Mouse (Mus musculus): ENCODE results near the gene St3gal3.

The St3gal3 gene

DNA sequence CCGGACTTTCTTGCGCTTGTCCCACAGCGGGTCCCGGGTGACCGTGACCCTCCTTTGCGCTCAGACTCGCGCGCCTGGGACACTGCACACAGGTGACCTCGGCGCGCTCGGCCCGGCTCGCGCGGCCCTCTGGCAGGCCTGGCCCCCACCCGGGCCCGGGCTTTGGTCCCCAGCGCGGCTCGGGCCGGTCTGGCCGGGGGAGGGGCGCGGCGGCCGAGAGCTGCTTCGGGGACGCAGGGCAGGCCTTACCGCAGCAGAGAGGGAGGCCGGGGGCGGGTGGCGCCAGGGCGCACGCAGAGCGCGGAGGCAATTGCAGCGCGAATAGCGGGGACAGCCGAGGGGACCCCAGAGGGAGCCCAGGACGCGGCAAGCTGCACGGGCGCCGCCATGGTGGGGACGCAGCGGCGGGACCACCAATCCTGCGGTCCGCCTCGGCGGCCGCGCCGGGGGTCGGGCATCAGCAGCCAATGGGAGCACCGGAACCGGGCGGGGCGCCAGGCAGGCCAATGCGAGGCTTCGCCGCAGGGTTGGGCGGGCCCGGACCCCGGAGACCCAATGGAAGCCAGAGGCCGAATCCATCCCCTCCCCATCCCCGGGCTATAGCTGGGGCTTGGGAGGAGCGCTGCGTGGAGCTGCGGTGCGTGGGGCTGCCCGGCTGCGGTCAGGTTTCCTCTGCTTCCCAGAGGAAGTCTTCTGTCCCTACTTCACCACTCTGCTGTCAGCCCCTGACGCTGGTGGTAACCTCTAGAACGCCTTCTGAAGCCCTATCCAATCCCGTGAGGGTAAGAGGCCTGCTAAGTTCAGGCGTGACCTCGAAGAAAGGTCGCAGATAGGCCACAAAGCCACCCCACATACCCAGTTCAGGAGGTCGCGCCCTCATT is at the start of gene St3gal3:
St3gal3 (minus strand) TSS at position 430 of the 881 bp plus-strand sequence.
- peak; percentile 98 to 99 for DNase-seq

DNA sequence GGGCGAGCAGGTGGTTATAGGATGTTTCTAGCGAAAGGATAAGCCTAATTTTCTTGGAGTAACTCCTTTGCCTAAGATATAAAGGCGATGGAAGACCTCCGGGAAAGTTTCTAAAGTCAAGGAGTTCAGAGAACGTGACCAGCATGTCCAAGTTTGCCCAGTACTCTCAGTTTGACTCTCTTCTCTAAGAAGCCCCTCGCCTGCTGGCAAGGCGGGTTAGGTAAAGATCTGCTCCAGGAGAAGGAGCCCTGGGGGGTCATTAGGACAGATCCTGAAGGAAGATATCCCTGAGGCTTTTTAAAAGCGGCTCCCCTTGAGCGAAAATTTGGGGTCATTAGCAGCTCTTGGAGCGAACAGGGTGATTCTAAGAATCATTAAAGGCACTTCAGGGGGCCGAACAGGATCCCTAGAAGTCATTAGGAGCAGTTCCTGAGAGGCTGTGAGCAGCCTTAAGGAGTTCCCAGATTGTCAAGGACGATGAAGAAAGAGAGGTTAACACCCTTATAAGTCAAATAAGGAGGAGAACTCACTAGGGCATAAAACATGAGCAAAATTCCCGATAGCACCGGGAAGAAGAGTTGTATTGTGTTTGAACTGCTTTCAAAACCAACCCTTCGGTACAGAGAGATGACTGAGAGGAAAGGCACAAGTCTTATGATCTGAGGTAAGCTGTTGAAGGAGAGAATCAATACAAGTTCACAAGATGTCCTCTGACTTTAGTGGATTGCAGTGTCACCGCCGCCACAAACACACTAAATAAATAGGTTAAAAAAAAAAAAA is 45.8 kb upstream of the St3gal3 start:
- no peak for DNase-seq

DNA sequence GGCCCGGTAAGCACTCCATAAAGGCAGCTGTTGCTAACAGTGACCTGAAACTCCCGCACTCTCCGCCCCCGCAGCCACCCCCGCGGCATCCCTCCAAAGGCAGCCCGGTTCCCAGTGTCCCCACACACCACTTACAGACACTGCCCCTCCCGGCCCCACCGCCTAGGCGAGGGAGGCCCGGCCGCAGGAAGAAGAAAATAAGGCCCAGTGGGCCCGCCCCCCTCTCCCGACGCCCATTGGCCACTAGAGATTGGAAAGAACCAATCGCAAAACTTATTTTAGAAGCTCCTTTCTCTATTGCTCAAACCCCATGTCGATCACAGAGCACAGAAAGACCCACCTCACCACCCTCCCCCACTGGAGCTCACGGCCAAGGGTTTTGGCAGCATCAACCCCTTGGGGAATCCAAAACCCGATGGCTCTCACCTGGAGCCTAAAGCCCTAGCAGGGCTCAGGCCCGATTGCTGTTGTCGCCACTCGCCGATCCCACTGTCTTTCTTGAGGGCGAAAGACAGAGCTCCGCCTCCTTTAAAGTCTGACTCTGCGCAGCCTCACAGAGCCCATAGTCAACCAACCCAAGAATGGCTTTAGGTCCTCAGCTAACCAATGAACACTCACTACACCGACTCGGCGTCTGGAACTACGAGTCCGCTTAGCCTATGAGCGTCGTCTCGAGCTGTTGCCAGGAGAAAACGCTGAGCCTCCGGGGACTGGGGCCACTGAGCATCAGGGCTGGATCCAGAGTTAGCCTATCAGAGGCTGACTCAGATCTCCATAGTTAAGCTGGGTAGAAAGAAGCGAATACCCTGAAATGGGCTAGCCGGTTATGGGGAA is 45.0 kb upstream of the St3gal3 start, which contains the start of gene Kdm4a:
Kdm4a (minus strand) TSS at position 577 of the 834 bp plus-strand sequence.
- peak; percentile 94 to 99 for DNase-seq

DNA sequence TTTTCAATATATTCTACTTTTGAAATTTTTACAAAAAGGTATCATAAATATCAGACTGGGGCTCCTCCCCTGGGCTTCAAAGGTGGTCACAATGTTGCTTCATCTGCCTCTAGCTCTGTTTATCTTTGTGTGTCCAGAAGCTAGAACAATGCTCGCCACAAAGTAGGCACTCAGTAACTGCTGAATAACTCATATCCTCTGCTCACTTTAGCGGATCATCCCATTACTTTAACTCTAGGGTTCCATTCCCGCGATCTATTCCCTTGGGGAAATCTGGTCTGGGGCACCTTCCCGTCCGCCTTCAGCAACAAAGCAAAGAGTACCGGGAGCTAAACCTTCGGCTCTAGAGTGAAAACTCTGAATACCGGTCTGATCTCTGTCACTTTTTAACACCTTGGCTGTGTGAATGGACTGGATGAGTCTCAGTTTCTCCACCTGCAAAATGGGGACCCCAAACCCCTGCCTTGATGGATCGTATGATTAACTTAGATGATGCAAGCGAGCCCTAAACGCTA is 44.3 kb upstream of the St3gal3 start:
- no peak for DNase-seq

DNA sequence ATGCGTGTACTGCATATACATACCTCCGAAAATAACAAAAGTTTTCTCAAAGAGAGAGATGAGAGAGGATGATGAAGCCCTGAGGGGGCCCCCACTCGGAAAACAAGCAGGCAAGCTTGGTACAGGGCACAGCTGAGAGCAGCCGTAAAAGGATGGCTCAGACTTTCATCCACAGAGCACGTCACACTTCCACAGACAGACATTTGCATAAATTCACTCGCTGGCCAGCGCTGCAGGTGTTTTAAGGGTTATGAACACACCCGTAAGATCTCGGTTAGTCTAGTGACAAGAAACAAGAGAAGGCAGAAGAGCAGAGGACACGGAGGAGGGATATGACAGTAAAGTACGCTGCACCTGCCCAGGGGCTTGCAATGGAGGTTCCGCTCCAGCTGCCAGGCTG is 37.7 kb upstream of the St3gal3 start:
- DNase-seq = no peak

DNA sequence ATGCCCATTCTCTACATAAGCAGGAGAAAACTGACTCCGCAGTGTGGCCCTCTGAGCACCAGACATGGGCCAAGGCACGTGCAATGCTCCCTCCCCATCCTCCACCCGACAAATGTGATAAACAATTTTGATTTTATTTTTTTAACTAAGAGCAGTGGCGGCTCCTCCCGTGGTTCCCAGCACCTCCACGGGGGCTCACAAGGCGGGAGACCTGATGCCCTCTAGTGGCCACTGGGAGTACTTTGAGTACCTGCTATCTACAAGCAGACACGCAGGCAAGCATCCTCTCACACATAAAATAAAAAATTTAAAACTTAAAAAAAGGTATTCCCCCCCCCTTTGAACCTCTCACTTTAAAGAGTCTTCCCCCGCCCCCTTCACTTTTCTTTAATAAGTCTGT is 36.3 kb upstream of the St3gal3 start:
- peak in 1 of 2 experiments; percentile 30 for DNase-seq

DNA sequence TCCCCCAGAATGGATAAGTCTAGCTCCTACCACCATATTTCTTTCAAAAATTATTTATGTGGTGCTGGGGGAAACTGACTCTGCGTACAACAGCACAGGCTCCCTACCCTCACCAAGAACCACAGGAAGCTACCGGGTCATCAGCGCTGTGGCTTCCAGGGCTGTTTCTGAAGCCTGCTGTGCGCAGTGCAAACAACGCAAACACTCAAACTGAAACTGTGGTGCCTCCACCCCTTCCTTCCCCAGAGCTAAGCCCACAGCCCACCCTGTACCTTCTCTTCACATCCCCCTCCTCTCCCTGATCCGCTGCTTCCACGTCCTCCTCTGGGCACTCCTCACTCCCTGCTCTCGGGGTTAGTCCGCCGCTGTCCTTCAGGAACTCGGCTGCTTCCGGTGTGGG is 27.4 kb upstream of the St3gal3 start:
- DNase-seq = no peak

DNA sequence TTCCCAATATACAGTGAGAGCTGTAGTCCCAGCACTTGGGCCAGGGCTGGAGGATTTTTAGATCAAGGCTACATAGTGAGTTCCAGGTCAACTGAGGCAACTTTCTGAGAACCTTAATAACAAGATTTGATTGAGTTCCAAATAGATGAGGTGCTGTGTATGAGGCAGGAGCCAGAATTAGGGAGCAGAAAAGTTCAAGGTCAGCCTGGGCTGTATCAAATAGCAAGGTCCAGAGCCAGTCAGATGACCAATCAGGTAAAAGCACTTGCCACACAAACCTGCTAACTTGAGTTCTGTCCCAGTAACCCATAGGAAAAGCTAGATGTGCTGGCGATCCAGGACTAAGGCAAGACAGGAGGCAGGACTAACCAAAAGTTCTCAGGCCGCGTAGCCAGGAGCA is 23.0 kb upstream of the St3gal3 start:
- DNase-seq = no peak

DNA sequence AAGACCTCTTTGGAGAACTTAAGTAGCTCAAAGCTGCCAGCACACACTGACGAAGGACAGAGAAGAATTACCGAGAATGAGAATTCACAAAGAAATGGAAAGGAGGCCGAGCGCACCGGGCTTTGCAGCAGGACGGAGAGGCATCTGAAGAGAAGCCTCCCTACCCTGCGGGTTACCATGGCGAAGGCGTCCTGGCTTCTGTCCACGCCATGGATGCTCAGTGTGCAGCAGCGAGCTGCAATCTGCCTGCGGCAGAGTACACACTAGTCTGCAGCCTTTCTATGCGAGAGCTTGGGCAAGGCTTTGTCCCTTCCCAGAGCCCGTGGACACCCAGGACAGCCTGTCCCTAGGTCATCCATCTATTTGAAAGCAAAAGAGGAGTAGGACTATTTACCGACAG is 21.8 kb upstream of the St3gal3 start:
- no peak for DNase-seq

DNA sequence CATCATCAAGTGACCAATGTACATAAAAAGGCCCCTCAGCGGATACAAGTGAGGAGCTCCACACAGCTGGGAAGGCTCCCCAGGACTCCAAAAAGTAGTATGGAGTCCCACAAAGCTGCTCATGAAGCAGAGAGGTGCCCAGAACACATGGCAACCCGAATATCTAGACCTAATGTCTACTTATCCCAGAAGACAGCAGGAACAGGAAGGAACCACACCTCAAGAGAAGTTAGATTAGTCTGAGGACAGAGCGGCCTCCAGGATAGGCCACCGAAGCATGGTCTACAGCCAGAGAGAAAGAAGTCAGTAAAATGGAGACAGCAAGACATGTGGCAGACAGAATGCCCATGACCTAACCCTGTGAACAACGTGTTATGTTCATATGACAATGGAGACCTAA is 20.2 kb upstream of the St3gal3 start:
- no peak for DNase-seq

DNA sequence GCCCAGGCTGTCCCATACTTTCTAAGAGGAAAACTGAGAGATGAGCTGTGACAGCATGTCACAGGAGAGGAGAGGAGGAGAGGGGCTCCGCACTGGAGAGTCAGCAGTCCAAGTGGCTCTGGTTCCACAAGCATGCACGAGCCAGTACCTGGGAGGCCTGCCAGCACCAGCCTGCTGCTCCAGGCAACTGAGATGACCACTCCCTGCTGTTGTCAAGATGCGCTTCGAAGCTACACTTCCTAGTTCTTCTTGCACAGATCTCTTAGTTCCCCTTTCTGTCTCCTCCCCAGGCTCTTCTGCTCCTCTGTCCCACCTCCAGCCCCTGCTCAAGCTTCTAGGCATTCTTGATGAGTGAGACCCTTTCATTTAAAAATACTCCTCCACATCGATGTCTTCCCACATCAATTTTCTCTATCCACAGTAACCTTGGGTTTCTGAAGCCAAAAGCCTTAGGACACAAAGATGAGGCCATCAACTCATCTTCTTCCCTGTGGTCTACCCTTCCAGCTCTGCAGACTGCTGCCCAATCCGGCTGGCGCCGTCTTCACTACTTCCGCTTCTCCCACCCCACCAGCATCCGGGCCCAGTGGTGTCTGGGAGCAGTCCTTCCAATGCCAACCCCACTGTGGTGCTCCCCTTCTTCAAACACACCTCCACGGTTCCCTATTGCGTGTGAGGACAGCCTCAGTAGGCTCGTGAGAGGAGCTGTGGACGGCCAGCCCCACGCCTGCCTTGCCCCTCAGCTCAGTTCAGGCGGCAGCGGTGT is 17.5 kb upstream of the St3gal3 start:
- no peak for DNase-seq

DNA sequence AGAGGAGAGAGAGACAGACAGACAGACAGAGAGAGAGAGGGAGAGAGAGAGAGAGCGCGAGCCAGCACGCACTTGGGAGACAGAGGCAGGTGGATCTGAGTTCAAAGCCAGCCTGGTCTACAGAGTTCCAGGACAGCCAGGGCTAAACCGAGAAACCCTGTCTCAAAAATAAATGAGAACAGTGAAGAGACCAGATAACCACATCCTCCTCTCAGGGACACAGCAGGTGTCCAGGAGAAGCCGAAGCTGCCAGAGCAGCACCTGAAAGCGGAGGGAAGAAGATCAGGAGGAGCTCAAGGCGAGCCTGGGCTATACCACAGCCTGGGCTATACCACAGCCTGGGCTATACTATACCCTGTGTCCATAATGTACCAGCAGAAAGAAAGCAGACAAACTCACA is 16.1 kb upstream of the St3gal3 start:
- DNase-seq = no peak

DNA sequence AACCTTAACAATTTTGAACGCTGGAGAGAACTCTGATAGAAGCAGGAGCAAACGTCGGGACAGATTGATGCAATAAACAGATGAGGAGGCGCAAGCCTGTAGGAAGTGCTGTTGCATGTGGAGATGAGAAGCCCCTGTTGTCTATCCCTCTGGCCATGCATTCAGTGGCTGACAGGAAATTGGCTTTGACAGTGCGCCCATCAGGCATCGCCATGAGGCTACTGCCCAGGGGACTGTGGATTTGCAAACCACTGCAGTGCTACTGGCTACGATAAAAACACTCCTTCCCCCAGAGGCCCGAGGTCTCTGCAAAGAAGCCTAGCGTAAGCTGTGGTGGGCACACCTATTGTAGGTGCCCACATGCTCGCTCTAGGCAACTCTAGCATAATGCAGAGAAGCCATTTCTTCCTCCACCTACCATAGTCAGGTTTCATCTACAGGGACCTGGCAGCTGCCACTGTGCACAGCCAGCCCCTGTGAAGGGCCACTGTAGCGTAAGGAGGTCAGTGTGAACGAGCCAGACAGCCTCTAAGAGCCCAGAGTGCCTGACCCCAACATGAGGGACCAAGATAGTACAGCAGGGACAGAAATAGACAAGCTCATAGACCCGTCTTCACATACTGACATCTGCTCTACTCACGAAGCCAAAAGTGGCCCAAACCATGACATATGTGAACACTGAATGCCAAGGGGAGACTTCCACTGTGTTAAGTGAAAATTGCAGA is 15.4 kb upstream of the St3gal3 start:
- DNase-seq = no peak

DNA sequence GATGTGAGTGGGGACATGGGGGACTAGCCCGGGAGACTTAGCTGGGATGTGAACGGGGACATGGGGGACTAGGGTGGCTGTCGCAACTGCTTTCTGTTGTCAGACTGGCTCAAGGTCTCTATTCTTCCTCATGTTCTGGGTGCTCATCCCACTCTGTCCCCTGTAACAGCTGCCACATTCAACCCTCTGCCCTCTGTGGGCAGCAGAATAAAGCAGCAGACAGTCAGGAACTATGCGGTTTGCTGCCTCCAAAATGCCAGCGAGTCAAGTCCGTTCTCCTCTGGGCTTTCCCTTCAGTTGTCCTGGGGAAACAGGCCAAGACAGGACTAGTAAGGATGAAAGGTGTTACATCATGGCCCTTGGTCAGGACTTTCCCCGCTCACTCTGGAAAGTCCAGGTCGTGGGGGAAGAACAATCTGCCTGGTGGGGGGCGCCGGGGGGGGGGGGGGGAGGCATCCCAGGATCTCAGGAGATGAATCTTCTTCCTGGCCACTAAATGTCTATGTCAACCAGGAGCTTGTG is 14.4 kb upstream of the St3gal3 start:
- DNase-seq = peak in 1 of 2 experiments; percentile 69

DNA sequence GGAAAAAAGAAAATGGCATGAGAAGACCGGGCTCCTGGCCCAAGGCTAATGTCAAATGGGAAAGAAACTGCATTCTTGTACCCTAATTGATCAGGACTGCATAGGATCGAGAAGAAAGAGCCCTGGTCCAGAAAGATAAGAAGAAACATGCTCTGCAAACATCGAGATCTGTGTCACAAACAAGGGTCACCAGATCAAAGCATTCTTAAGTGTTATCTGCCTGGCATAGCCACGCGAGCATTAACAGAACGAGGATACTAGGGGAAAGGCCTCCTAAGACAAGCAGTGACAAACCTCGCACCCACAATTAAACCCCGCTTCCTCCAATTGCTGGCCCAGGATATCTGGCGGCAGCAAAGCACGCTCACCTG is 13.6 kb upstream of the St3gal3 start:
- DNase-seq = no peak

DNA sequence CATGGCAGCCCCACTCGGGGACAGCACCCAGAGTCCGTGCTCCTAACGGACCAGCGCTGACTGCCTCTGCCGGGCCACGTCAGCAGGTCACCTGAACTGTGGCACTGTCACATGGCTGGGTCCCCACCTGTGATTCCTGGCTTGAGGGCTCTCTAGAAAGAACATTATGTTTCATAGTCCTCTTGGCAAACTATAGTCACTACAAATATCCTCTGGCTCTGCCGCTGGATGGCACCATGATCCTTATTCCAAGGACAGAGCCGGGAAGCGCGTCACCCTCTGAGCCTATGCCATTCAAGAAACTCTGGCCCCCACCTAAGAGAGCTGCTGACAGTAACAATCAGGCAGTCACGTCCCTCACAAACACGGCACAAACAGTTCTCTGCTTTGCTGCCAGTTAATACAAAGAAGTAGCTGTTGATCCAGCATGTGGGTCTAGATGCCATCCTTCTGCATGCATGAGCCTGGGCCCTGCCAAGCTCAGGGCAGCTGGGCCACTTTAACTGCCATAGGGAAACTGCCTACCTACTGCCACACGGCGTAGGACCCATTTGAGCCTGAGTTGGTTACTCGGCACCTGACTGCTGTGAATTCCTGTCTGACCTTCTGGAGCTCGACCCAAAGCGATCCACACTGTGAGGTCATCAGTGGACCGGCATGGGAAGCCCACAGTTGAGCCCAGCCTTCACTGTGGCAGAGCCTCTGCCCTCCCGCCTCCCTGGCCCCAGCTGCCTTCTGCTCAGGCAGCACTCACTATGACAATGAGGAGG is 13.0 kb upstream of the St3gal3 start:
- DNase-seq = no peak

DNA sequence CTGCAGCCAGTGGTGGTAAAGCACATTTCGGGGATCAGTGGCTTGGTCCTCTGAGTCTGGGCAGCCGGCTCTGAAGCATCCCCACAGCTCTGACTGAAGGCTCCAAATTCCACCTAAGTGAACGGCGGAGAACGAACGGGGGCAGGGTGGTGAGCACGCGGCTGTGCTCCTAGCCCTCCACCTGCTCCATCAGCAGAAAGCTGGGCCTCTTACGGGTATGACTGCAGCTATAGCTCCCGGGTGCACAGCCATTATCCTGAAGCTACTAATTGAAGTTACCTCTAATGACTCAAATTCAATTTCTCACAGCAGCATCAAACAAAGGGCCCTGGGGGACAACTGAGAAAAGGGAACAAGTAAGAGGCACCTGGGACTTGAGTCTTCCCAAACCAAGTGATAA is 12.4 kb upstream of the St3gal3 start:
- no peak for DNase-seq

DNA sequence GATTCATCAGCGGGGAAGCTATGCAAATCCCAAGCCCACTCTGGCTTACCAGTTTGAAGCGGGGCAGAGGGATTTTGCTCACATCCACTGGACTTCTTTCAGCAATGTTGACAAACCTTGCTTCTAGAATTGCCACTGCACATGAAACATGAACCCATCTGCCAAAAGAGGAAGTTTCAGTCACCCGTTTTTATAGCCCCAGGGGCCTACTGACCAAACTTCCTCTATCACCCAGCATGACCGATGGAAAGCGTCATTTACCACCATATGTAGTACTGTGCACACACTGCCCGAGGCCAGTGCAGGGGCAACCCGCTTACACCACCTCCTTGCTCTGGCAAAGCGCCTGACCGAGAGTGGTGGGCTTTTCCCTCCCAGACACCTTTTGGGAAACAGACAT is 9.6 kb upstream of the St3gal3 start:
- DNase-seq = no peak

DNA sequence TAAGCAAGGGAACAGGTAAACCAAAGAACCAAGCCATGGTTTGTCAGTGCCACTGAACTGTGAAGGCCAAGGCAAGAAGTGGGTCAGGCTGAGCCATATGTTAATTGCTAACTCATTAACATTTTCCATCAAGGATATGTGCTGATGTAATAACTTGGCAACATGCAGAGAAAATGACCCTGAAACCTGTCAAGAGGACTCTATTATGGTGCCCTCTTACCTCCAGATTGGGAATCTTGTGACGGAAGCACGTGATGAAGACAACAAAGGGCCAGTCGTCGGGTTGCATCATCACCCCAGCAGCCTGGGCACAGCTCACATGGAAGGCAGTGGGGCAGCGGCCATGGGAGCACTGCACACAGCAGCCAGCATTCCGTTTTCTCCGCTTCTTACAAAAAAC is 9.0 kb upstream of the St3gal3 start:
- peak; percentile 85 to 92 for DNase-seq

DNA sequence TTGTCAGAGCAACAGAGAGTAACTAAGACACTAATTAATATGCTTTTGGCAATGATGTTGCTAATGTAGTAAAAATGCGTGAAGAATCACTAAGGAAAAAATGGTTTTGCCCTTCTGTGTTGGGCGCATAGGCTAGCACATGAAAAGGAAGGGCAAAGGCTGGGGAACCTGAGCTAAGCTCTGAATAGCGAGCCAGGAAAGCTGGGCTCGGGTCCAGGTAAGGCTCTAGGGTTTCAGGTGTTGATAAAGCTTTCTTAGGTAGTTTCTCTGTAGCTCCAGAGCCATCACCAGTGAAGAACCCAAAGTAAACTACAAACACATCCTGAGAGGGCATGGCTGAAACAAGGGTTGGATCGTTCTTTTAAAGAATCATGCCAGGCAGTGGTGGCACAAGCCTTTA is 6.8 kb upstream of the St3gal3 start:
- DNase-seq = peak; percentile 60 to 63

Measured in kidney, postnatal 25 days (tissue).